Mouse (Mus musculus) embryonic fibroblast, embryonic 13.5 days (primary cell): ENCODE measurements around the gene Ptgr1.

Source experiments
- CTCF ChIP-seq: IDR thresholded peaks from 2 replicates; pipeline ENCODE4 v1.5.1; 2011; ENCODE audit warnings: mild to moderate bottlenecking, control low read depth, low read length, moderate library complexity, borderline replicate concordance; ENCODE audit not compliant: insufficient read depth
- POLR2A ChIP-seq: IDR thresholded peaks from 2 replicates; pipeline ENCODE4 v1.6.1; 2011; ENCODE audit warnings: low read depth, mild to moderate bottlenecking, control low read depth, low read length, moderate library complexity

GRCm38 (mm10) chr4:58932541-58932940, 54.4 kb downstream of the Ptgr1 start:
- TF ChIP-seq POLR2A (no peak), CTCF (no peak)
